Mouse (Mus musculus) layer of hippocampus, adult 2 months (tissue): ENCODE data around the gene Agtpbp1. TPM values are rescaled to one million over a fixed set of nuclear protein-coding genes. Genes with fewer than 3 reads are reported as not detected.
A peak's percentile ranks its signal among the peaks of the same experiment; 100 is the strongest.

ENCODE experiments used
- DNase-seq, 2 experiments: peaks; one replicate each; pipeline ENCODE4 v3.0.0; 2022; ENCODE audit warnings: low spot score in 2 of 2
- H3K27ac ChIP-seq: fragments of 200-600 bp; 2 replicates; pipeline ENCODE4 v1.8.1; 2022
- H3K4me3 ChIP-seq: fragments of 200-600 bp; 2 replicates; pipeline ENCODE4 v1.8.1; 2022; ENCODE audit warnings: mild to moderate bottlenecking
- CTCF ChIP-seq: fragments of 200-600 bp; conservative IDR thresholded peaks from 2 replicates; pipeline ENCODE4 v1.8.1; 2022; ENCODE audit warnings: antibody characterized with exemption, mild to moderate bottlenecking, moderate library complexity
- total RNA-seq, 2 experiments: library from RNA; stranded (reverse); gene quantifications; 2 replicates each; pipeline ENCODE4 v1.2.3; 2021

Agtpbp1 gene
- total RNA-seq, 2 experiments from 2014 or later: 374 to 406 TPM

DNA sequence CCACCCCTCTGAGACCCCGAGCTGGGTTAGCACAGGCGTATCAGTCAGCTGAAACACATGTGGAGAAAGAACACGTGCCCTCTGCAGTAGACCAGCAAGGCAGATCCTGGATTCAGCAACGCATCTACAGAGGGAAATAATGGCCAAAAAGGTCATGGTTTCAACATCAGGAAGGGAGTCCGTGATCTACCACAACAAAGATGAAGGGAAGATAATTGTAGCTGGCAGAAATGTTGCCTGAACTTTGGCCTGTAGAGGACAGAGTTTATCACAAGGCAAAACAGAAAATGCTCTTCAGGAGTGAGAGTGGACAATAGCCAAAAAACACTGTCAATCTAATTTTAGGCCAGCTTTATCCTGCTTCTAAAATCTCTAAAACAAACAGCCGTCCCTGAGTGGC is 177.8 kb downstream of the Agtpbp1 start:
- DNase-seq: no peak
- H3K4me3 ChIP-seq: no peak overlapping the region
- TF ChIP-seq CTCF: no peak
- no peak overlapping the region for H3K27ac ChIP-seq

DNA sequence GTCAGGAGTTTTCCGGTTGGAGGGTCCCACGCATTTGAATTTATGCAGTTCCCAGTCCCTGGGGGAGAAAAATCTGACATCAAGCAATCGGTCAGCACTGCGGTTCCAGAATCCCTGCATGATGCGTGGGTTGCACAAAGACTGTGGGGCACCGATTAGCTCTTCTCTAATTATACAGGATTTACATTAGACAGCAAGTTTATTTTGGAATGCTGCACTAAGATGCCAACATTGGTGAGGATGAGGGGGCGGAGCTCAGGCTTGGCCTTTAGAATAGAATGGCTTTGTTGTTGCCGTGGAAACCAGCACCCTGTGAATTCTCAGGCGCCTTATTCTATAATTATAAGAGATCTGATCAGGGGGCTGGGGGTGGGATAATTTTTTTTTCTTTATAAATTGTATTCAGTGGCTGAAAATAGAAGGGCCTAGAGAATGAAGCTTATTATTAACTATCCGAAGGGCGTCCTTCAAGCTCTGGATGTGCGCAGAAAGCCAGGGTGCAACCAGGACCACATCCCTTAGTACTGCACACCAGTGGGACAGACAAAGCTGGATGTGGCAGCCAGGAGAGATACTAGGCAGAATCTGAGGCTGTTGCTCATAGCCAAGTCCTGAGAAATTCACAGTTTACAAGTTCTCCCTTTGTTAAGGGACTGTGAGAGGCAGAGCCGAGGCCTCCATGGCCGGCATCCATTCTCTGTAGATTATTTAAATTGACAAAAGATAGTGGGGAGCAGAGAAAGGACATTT is 182.8 kb downstream of the Agtpbp1 start:
- Histone ChIP-seq H3K27ac (peak overlapping the region; percentile 88), H3K4me3 (no peak overlapping the region)
- TF ChIP-seq CTCF: no peak
- DNase-seq: peak; percentile 67 to 82

DNA sequence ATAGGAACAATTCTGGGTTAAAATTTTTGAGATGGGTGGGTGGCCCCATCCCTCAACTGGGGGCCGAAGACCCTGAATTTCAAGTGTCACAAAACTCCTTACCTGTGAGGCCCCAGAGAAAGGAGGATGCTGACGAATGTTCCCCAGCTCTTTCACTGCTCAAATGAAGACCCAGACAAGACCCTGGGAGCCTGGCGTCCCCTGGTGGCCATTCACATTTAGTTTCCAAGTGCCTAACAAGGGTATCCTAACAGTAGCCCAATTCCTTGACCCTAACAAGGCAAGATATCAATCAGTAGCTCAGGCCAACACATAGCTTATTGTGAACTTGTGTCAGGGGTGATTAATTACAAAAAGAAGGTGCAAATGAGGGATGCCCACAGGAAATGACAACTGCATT is 187.5 kb downstream of the Agtpbp1 start:
- no peak overlapping the region for H3K4me3 ChIP-seq
- DNase-seq: peak in 1 of 2 experiments; percentile 64
- TF ChIP-seq CTCF: peak; percentile 87
- H3K27ac ChIP-seq: 0 out of 2 replicates have a peak overlapping the region, but pooled peaks have one; percentile 1

Other genes with a start within 250 kb of the Agtpbp1 start
- gene Naa35, start within 50 bp of the Agtpbp1 start, total RNA-seq: 10 to 100 TPM; 88.5 to 98.8 TPM
- 10 to 100 TPM; 67.4 to 71.8 TPM for gene Golm1, start 90.6 kb upstream of the Agtpbp1 start, total RNA-seq
- not detected for gene 4921517D22Rik, start 108.9 kb upstream of the Agtpbp1 start, total RNA-seq
- under 1 TPM; 0.22 to 0.26 TPM for gene Spata31d1a, start 125.1 kb upstream of the Agtpbp1 start, total RNA-seq
- under 1 TPM in 1 of 2 experiments, not detected in 1; 0.12 TPM for gene Spata31d1b, start 127.1 kb upstream of the Agtpbp1 start, total RNA-seq
- not detected for gene Spata31d1d, start 146.5 kb upstream of the Agtpbp1 start, total RNA-seq
- gene 1700014D04Rik, start 161.5 kb upstream of the Agtpbp1 start, total RNA-seq: under 1 TPM; 0.31 to 0.86 TPM
- gene Isca1, start 184.6 kb upstream of the Agtpbp1 start, total RNA-seq: 100 to 1,000 TPM; 138 to 142 TPM
- gene Gm49354, start 197.0 kb upstream of the Agtpbp1 start, total RNA-seq: not detected
- 10 to 100 TPM; 55.1 to 68.5 TPM for gene Tut7, start 237.9 kb upstream of the Agtpbp1 start, total RNA-seq